Mouse (Mus musculus): ENCODE measurements at regions not wholly inside any gene's neighbourhood (a gene's known extent, or its start where the extent isn't known, plus 50 kb on each side); places are given as distances from the start of the nearest gene placed in this dataset.

GRCm38 (mm10) chr4:95308469-95308895 lies 248.8 kb upstream of the Fggy start:
- no peak for DNase-seq (ENCODE audit: low spot score in 2 of 2)

- DNase-seq (ENCODE audit: low spot score in 2 of 2), result no peak
Measured at GRCm38 (mm10) chr4:95310410-95310809, 246.9 kb upstream of the Fggy start.

GRCm38 (mm10) chr4:95317821-95318290 lies 239.5 kb upstream of the Fggy start:
- peak in 1 of 2 experiments; percentile 7 for DNase-seq (ENCODE audit: low spot score in 2 of 2)

- DNase-seq (ENCODE audit: low spot score in 2 of 2), result no peak
Measured at GRCm38 (mm10) chr4:95318561-95318960, 238.7 kb upstream of the Fggy start.

- no peak for DNase-seq (ENCODE audit: low spot score in 2 of 2)
Measured at GRCm38 (mm10) chr4:95319036-95319435, 238.3 kb upstream of the Fggy start.

GRCm38 (mm10) chr4:95325861-95326260 lies 231.4 kb upstream of the Fggy start:
- DNase-seq (ENCODE audit: low spot score in 2 of 2), result no peak

GRCm38 (mm10) chr4:95339822-95340221 lies 217.5 kb upstream of the Fggy start:
- DNase-seq (ENCODE audit: low spot score in 2 of 2), result no peak

GRCm38 (mm10) chr4:95340926-95341325 lies 216.4 kb upstream of the Fggy start:
- no peak for DNase-seq (ENCODE audit: low spot score in 2 of 2)

GRCm38 (mm10) chr4:95346722-95347197 lies 210.5 kb upstream of the Fggy start:
- DNase-seq (ENCODE audit: low spot score in 2 of 2), result peak; percentile 48 to 56

GRCm38 (mm10) chr4:95347436-95347835 lies 209.9 kb upstream of the Fggy start:
- DNase-seq (ENCODE audit: low spot score in 2 of 2), result no peak

GRCm38 (mm10) chr4:95348405-95349123 lies 208.7 kb upstream of the Fggy start:
- DNase-seq (ENCODE audit: low spot score in 2 of 2), result no peak

GRCm38 (mm10) chr4:95353894-95354319 lies 203.4 kb upstream of the Fggy start:
- DNase-seq (ENCODE audit: low spot score in 2 of 2), result peak in 1 of 2 experiments; percentile 28

GRCm38 (mm10) chr4:95358674-95359073 lies 198.6 kb upstream of the Fggy start:
- no peak for DNase-seq (ENCODE audit: low spot score in 2 of 2)

GRCm38 (mm10) chr4:95360336-95360967 lies 196.9 kb upstream of the Fggy start:
- no peak for DNase-seq (ENCODE audit: low spot score in 2 of 2)

GRCm38 (mm10) chr4:95364376-95365082 lies 192.8 kb upstream of the Fggy start:
- DNase-seq (ENCODE audit: low spot score in 2 of 2), result peak; percentile 13 to 36

GRCm38 (mm10) chr4:95376386-95376785 lies 180.9 kb upstream of the Fggy start:
- DNase-seq (ENCODE audit: low spot score in 2 of 2), result no peak

GRCm38 (mm10) chr4:95377222-95378134 lies 179.8 kb upstream of the Fggy start:
- DNase-seq (ENCODE audit: low spot score in 2 of 2), result no peak

GRCm38 (mm10) chr4:95378645-95379044 lies 178.7 kb upstream of the Fggy start:
- peak in 1 of 2 experiments; percentile 24 for DNase-seq (ENCODE audit: low spot score in 2 of 2)

- no peak for DNase-seq (ENCODE audit: low spot score in 2 of 2)
Measured at GRCm38 (mm10) chr4:95383216-95383892, 174.0 kb upstream of the Fggy start.

GRCm38 (mm10) chr4:95385552-95385951 lies 171.8 kb upstream of the Fggy start:
- no peak for DNase-seq (ENCODE audit: low spot score in 2 of 2)

Data from layer of hippocampus, adult 8-10 months (tissue).